Mouse (Mus musculus) WW6 (cell line): ENCODE results near the gene Snx33.
"Not testable (repeated sequence)": the region's sequence is repeated elsewhere in the genome, so short reads cannot be mapped to it uniquely, and the experiment has no call there.

Experiments used
- DNase-seq: peaks from one replicate; pipeline ENCODE4 v3.0.0-alpha.2; 2013; ENCODE audit warnings: low read depth, low spot score

Snx33 gene

DNA sequence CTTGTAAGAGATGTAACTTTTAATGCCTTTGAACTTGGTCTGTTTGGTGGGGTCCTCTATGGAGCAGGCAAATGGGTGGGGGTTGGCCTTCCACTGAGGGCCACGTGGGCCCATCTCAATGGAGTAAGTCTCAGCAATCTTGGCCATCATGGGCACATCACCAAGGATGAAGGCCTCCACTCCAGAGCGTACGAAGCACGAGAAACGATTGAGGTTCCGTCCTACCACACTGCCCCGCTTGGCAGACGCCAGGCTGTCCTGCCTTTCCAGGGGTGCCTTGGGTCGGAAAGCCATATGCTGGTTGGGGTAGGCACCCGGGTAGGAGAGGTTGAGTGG is 2.2 kb downstream of the Snx33 start:
- DNase-seq, result no peak

DNA sequence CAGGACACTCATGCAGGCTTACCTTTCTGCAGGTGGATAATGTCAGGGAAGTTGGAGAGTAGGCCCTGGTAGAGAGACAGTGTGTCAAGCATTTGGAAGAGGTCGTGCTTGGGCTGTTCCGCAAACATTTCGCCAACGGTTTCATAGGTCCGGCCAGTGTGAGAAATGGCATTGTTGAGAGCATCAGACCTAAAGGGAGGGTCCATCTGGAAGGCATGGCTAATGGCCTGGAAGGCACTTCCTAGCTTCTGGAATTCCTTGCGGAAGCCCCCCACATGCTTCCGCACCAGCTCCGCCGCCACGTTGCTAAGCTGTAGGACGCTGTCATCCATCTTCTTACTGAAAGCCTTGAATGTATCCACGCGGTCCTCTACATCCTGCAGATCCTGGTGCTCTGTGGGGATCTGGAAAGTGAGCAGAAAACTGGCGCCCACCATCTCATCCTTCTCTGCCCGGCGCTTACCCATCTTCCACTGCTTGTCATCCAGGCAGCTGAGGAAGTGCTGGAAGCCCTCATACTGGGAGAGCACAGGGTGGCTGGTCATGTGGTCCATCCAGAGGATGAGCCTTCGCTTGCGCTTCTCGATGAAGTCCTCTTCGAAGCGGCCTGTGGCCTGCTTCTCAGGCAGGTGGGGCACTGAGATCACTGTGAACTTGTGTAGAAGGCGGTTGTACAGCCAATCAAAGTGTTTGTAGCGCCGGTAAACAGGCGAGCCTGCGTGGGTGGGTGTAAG is 2.7 kb downstream of the Snx33 start:
- DNase-seq, result no peak

DNA sequence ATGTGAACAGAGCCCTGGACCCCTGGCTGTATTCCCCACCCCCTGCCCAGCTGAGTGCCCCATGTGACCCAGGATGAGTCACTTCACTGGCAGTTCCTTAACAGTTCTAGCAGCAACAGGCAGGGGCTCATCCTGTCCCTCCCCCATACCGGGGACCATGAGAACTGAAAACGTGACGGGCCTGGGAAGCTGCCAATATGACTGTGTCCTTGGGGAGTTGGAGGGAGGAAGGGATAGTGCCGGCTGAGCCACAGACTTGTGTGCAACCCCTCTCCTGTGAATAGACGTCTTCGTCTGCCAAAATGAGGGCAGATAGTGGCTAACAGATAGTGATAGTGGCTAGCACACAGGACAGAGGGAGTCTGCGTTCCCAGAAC is 3.5 kb downstream of the Snx33 start:
- no peak for DNase-seq

DNA sequence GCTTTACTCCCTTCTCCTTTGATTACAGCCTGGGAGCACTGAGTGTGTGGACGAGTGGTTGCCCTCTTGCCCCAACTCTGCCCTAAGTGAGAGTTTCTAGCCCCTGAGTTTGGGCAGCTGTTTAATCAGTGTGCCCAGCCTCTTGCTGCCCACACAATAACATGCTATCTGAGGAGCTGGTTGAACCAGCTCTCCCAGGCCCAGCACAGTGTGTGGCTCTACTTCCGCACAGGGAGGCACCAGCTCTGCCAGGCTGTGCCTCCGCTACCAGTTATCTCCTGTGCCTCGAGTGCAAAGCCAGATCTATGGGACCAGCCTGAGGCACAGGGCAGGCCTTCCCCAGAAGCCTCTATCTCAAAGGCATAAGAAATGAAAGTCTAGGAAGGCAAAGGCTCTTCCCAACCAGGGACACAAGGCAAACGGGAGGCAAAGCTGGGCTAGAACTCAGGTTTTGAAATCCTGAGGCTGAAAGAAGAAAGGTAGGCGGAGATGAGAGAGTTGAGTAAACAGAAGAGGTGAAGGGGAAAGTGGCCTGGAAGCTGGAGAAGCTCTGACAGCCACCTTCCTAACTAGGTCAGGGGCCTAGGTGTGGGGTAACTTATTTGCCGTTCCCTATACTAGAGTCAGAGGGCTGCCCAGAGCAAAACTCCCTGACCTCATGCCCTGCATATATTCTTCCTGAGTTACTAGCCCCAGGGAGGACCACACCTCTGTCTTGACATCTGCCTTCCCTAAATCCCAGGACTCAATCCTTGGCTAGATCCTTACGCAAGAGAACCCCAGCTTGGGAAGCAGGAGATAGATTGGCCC is 4.1 kb downstream of the Snx33 start:
- DNase-seq, result no peak

DNA sequence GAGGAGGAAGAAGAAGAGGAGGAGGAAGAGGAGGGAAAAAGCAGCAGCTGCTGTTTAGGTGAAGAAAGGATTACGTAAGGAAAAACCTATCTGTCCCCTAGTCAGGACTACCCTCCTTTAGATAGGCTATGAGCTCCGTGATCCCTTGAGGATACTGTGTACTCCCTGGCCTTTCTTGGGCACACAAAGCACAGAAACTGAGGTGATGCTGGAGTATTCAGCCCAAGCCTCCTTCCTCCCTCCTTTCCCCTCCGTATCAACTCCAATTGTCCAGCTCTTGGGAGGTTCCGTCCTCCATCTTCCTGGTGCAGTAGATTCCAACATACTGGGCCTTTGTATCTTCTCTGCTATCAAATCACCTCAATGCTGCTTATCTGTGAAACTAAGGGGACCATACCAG is 5.4 kb downstream of the Snx33 start:
- no peak for DNase-seq

DNA sequence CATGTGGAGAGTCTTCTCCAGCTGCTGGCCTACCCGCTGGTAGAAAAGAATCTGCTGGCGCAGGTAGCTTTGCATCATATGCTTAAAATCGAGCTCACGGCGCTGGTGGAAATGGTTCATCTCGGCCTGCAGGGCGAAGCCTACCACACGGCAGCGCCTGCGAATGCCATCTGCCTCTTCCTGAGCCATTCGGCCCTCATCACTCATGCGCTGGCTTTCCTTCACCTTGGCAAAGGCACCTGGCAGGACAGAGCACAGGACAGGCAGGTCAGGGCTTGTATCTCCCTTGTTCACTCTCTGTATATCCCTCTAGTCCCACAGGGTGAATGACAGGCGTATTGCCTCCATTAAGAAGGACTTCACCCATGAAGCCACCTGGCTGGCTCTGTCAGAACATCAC is 9.7 kb downstream of the Snx33 start:
- DNase-seq, result no peak

DNA sequence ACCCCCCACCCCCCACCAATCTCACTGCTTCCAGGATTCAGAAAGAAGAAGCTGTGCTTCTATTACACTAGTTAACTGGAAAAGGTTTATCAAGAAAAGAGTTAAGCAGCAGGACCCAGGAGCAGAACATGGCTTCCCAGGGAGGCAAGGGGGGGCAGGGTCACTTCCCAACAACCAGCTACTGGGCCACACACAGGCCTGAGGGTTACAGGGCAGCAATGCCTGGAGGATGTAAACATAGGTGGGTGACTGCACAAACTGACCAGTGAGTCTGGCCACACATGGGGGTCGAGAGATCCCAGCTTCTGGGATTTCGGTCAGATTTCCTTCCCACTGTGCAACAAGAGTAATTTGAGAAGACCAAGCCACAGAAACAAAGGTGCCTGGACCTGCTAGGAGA is 11.0 kb downstream of the Snx33 start:
- no peak for DNase-seq

DNA sequence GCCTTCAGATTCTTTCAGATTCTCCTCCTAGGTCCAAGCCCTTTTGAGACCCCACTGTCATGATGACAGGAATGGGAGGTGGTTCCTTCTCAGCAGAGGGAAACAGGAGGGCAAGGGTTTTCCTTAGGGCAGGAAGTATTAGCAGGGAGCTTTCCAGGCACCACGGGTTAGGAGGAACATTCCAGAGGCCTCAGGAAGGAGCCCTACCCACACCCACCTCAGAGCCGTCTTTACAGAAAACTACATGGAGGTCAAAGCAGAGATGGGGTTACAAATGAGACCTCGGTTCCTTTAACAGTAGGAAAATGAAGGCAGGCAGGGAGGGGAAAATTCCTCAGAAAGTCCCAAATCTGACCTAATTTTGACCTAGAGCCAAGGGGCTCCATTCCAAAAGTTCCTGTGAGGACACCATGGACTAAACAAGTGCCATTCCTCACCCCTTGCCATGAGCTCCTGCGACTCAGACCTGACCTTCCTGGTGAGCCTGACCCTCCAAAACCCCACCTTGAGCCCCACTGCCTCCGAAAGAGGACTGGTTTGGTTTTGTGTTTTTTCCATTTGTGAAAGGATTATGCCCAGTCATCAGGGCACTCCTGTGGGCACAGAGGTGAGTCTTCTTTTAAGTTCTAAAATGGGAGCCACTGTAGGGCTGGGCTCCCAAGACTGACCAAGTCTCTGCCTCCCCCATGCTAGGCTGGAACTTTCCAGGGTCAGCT is 12.3 kb downstream of the Snx33 start:
- no peak for DNase-seq

DNA sequence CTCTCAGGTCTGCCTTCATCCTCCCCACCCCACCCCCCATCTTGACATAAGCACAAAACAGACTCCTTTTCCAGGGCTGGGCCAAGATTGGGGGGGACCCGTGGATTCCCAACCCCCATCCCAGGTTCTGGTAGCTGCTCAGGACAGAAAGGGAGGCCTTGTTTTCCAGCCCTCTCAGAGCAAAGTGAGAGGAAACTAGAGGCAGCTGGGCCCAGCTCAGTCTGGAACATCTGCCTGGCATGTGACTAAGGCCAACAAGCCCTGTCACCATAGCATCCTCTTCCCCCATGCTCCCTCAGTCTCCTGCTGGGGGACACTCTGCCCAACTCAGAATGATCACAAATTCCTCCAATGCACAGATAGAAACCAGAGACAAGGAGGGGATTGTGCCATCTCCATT is 13.1 kb downstream of the Snx33 start:
- DNase-seq, result no peak

DNA sequence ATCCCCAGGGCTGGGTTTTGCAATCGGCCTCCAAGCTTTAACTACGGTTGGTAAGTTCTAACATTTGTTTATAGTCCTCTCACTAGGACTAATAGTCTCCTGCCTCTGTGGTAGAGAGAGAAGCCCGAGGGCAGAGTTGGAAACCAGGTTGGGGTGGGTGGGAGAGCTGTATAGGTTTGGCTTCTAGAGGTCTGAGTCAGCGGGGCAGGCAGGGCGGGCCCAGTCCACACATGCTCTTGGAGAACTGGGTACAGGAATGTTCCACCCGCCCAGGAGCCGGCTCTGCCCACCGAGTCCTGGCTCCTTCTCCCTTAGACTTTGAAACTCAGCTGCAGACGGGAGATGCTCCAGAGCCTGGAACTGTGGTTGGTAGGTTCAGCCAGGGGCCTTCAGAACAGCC is 14.2 kb downstream of the Snx33 start:
- DNase-seq, result no peak

DNA sequence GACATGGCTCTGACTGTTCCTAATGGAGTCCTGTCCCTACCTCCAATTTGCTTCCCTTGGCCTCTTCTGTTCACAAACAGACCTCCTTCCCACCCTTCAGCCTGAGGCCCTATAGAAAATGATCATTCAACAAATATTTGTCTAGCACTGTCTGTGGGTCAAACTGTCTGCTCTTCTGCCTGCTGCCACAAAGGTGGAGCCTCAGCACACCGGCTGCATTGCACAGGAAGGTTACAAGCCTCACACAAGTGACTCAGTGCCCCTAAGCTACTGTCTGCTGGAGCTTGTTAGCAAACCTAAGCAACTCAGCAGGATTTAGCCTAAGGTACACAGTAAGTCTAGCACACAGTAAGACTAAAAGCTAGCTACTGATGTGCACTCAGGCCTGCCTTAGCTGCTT is 17.2 kb downstream of the Snx33 start:
- DNase-seq, result no peak

DNA sequence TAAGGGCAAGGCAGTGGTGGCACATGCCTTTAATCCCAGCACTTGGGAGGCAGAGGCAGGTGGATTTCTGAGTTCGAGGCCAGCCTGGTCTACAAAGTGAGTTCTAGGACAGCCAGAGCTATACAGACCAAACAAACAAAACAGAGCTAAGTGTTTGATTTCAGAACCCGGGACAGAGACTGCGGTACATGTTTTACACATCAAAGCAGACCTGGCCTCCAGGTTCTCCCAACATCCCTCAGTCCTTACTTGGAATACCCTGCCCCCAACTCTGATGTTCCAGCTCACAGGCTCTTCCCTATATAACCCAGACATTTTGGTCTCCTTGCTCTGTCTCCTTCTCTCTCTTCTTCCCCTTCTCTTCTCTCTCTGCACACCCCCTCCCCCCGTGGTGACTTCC is 18.2 kb downstream of the Snx33 start:
- not testable (repeated sequence) for DNase-seq

DNA sequence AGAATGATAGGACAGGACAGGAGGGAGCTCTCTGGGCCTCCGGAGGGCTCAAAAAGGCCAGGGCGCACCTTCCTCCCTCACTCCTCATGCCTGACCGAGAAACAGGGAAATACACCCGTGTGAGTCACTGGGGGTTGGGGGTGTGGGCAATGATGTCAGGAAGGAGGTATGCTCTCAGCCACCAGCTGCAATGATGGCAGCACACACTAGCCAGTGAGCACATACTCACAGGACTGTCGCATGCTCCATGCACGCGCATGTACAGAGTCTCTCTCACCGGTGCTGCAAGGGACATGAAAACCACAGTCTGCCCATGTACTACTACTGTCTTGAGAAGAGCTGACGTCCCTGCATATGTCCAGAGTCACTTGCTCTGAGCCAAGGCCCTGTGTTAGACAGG is 20.6 kb downstream of the Snx33 start:
- DNase-seq, result no peak

DNA sequence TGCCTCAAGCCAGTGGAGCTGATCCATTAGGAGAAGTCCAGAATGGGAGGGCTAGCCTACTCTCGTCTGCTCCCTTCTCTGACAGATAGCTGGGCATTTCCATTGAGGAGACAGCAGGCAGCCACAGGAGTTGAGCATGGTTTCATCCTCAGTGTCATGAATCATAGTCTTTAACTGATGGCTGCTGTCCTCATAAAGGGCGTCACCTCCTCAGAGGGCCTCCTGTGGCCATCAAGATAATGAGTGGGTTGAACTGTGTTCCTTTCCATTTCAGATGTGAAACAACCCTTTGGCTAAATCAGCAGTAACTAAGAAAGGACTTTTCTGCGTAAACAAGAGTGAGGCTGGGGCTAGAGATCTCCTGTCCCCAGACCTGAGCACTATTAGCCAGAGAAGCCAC is 24.5 kb downstream of the Snx33 start:
- DNase-seq, result no peak

DNA sequence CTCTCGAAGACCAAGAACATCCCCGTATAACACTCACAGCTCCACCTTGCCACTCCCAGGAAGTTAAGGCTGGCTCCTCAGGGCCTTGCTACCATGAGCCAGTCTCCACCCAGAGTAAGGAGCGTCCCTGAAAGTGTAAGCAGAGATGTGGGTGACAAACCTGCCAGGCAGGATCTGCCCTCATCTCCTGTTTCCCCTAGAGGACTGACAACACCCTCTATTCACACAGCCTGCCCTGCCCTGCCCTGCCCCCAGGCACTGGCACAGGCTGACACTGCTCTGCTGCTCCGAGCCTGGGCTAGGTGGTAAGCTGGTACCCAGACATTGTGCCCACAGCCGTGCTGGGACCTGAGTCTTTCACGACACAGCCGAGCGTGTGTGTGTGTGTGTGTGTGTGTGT is 27.0 kb downstream of the Snx33 start:
- DNase-seq, result no peak

DNA sequence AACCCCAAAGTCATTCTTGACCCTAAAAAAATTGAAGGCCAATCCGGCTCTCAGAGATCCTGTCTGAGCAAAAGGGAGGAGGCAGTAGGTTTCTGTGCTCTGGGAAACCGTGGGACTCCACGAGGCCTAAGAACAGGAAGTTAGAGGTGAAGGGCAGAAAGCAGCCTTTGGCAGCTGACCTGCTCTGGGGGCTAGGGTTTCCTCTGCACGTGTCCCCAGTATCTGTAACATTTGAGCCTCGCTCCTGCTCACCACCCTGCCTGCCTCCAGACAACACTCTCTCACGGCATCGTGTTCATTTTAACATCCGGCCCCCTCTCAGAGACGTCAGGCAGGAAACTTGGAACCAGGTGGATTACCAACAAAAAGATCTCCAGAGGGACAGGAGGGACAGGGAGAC is 27.6 kb downstream of the Snx33 start:
- DNase-seq, result no peak

DNA sequence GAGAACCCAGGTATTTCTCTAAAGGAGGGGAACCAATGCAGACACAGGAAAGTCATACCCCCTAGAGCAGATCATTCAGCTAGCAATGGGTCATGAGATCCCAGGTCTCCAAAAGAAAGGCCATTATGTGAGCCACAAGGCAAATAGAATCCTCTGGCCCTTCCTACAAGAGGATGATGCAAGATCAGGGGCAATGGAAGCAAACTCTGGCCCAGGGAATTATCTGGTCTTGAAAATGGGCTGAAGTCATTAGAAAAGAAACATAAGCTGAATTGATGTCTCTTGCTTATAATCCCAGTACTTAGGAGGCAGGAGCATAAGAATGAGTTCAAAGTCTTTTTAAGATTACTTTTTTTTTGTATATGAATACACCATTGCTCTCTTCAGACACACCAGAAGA is 28.1 kb downstream of the Snx33 start:
- DNase-seq, result no peak

DNA sequence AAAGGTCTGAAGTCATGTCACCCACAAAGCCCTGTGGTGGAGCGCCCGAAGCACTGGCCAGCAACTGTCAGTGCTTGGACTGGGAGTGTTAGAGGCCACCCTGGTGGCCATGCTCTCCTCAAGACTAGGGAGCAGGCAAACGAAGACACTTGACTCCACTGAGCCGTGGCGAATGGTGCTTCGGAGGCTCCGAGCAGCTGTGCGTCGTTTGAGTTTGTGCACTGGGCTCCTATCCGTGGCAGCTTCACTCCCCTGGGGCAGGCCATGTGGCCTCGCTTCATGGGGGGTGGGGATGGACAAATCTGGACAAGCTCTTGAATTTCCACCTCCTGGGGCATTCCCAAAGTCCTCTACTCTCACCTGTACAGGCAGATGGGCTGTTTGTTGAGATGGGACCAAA is 28.8 kb downstream of the Snx33 start:
- DNase-seq, result no peak

DNA sequence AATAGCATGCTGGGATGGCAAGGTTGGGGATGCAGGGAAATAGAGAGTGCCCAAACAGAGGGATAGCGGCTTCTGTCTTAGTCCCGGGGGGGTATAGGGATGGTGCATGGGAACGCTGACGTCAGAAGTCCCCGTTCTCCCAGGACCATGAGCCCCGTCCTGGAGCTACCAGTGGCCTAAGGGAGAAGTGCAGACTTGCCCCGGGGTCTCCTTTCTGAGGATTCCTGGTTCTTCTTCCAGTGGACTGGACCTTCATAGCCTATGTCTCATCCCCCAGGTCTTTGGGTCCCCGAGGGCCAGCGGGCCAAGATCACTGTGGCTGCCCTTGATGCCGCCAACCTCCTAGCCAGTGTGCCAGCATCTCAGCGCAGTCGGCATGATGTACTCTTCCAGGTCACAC is 31.4 kb downstream of the Snx33 start:
- DNase-seq, result no peak

DNA sequence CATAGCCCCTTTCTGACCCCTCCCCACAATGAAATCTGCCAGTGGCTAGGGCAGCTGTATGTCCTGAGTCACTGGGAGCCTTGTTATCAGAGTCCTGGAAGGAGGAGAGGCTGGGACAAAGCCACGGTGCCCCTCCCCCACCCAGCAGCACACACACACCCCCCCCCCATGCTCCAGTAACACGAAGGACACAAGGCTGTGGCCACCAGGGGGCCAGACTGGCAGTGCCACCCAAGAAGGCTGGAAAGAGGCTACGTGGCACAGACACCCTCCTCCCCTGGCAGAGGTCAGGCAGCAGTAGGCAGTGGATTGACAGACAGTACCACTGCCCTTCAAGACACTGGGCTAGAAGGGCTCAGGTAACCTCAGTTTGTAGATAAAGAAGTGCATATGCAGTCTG is 34.2 kb downstream of the Snx33 start:
- DNase-seq, result no peak

DNA sequence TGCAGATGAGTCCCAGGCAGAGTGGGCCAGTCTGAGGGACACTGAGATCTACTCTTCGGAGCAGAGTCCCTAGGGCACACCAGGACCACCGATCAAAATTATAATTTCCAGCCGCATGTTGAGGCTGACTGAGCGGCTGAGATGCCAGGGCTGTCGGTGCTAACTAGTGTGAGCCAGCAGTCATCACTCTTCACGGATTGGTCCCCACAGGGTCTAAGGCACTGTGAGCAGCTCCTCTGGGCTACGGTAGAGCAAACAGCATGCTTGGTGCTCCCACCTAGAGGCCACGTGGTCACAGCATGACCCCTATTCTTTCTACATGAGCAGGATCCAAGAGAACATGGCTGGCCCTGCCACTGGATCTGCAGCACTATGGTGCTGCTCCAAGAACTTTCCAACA is 34.9 kb downstream of the Snx33 start:
- no peak for DNase-seq

DNA sequence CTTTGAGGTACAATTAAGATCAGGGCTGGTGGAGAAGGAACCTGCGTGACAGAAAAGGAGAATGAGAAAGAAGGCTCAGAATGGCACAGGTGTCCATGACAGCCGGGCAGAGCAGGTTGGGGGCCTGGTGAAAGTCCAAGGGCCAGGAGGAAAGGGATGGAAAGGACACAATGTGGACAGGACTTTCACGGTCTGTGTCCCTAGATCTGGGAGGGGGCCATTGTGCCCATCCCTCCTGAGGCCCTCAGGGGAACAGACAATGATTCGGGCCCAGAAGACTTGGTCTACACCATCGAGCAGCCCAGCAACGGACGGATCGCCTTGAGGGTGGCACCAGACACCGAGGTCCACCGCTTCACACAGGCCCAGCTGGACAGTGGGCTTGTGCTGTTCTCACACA is 36.1 kb downstream of the Snx33 start:
- DNase-seq, result no peak

DNA sequence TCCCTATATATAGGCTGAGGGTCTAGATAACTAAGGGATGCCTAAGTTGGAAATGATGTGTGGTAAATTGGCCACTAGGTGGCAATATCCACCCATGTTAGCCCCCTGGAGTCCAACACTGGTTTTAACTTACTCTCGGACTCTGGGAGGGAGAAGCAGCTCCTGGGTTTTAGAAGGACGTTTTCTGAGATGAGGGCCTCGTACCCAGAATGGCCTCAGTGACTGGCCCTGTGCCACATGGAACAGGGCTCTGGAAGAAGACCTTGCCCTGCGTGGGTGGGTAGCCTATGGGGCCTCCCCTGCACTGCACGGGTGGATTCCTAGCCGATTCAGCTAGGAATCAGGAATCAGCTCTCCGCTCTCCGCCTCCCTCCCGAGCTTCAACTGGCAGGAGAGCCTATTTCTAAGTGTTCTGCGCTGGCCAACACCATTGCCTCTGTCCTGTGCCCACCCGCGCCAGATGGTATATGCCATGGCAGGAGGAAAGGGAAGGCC is 36.6 kb downstream of the Snx33 start:
- peak; percentile 57 for DNase-seq
